Comparison of ENCODE assay signal across 12 mouse cellular contexts in genomic region chr12:113012443-113012842, GRCm38 (mm10). TPM values are rescaled to one million over a fixed set of nuclear protein-coding genes. Genes with fewer than 3 reads are reported as not detected.
A peak's percentile ranks its signal among the peaks of the same experiment; 100 is the strongest.
DNase-seq lines count a peak whose midpoint lies in the region; ATAC-seq lines count a peak whose summit lies in the region.
"Had no signal": no experiment of that assay in that cellular context is flagged by ENCODE, and none has a peak within 500 bp of the region (broad histone marks: within the 10 kb centered on the region; RNA-seq: fewer than 3 reads in every experiment).

No protein-coding gene starts in this region.

- no peak overlapping the region for H3K4me3 ChIP-seq in heart, embryonic 14.5 days (ENCODE audit: control insufficient read depth in 1 of 2, insufficient read depth in 1 of 2, low read depth in 1 of 2, low read length in 2 of 2)
- H3K4me3 ChIP-seq in heart, embryonic 10.5 days: no peak overlapping the region
- no peak overlapping the region for H3K4me3 ChIP-seq in neural tube, embryonic 13.5 days
- no peak overlapping the region for H3K4me3 ChIP-seq in neural tube, embryonic 15.5 days (replicated peaks)
- no peak overlapping the region for H3K4me3 ChIP-seq in intestine, embryonic 14.5 days (ENCODE audit: low read depth, low read length)
- no peak overlapping the region for H3K4me3 ChIP-seq in stomach, embryonic 16.5 days (replicated peaks; ENCODE audit: low read length)

- DNase-seq in heart, embryonic 10.5 days (ENCODE audit: low spot score): no peak
- no peak for DNase-seq in intestine, embryonic 14.5 days (ENCODE audit: low spot score)
- DNase-seq in urinary bladder, postnatal 25 days (ENCODE audit: low spot score): no peak
- DNase-seq in B cell, adult 2 months: no peak
- DNase-seq: lung, embryonic 14.5 days; right cerebral cortex, postnatal 14 days; thymus, adult 2 months had no signal

- no peaks in the 10 kb centered on the region for H3K27me3 ChIP-seq in heart, embryonic 14.5 days (ENCODE audit: control insufficient read depth, insufficient read depth, low read length)
- H3K27me3 ChIP-seq in heart, embryonic 10.5 days (ENCODE audit: insufficient read depth, poor library complexity, severe bottlenecking): no peaks in the 10 kb centered on the region
- no peaks in the 10 kb centered on the region for H3K27me3 ChIP-seq in neural tube, embryonic 13.5 days
- no peaks in the 10 kb centered on the region for H3K27me3 ChIP-seq in neural tube, embryonic 15.5 days (replicated peaks)
- H3K27me3 ChIP-seq in intestine, embryonic 14.5 days (replicated peaks; ENCODE audit: control insufficient read depth, insufficient read depth, low read length): no peaks in the 10 kb centered on the region
- no peaks in the 10 kb centered on the region for H3K27me3 ChIP-seq in stomach, embryonic 16.5 days (ENCODE audit: control insufficient read depth, insufficient read depth, low read length)

- ATAC-seq in heart, embryonic 14.5 days (ENCODE audit: insufficient number of reproducible peaks, insufficient read depth, low FRiP score, low read depth): no peak
- ATAC-seq in neural tube, embryonic 13.5 days (ENCODE audit: low read depth): no peak
- no peak for ATAC-seq in neural tube, embryonic 15.5 days (ENCODE audit: low FRiP score)
- ATAC-seq in intestine, embryonic 14.5 days (replicated peaks; ENCODE audit: low FRiP score, low TSS enrichment, low read depth): no peak
- ATAC-seq in stomach, embryonic 16.5 days (ENCODE audit: insufficient read depth, low FRiP score): no peak
- ATAC-seq: CD4-positive, CD25-positive, alpha-beta regulatory T cell, adult 4 months had no signal

- H3K9ac ChIP-seq in heart, embryonic 14.5 days (ENCODE audit: low read length): 0 out of 2 replicates have a peak overlapping the region, but pooled peaks have one; percentile 87
- H3K9ac ChIP-seq in neural tube, embryonic 13.5 days: peak overlapping the region; percentile 88
- H3K9ac ChIP-seq in neural tube, embryonic 15.5 days (replicated peaks): no peak overlapping the region
- H3K9ac ChIP-seq in intestine, embryonic 14.5 days (ENCODE audit: low read length): no peak overlapping the region
- H3K9ac ChIP-seq in stomach, embryonic 16.5 days (ENCODE audit: low read length): no peak overlapping the region
- H3K9ac ChIP-seq: lung, embryonic 14.5 days had no signal

- H3K27ac ChIP-seq in heart, embryonic 14.5 days (replicated peaks in 1 of 2; ENCODE audit: control insufficient read depth in 1 of 2, insufficient read depth in 1 of 2, low read depth in 2 of 2, low read length in 2 of 2): 0 out of 4 replicates have a peak overlapping the region, but pooled peaks of 1 of the 2 experiments have one; percentile 71
- H3K27ac ChIP-seq in heart, embryonic 10.5 days: no peak overlapping the region; the same call in 1 of the 2 replicates
- H3K27ac ChIP-seq in neural tube, embryonic 13.5 days (replicated peaks): peak overlapping the region; percentile 96; the same call in 1 of the 2 replicates
- H3K27ac ChIP-seq in neural tube, embryonic 15.5 days (replicated peaks): no peak overlapping the region; the same call in 1 of the 2 replicates
- H3K27ac ChIP-seq in intestine, embryonic 14.5 days (ENCODE audit: low read depth): peak overlapping the region; percentile 88
- peak overlapping the region; percentile 94 for H3K27ac ChIP-seq in stomach, embryonic 16.5 days (ENCODE audit: low read length)

- H3K9me3 ChIP-seq in heart, embryonic 14.5 days (ENCODE audit: control insufficient read depth, low read length): no peaks in the 10 kb centered on the region
- H3K9me3 ChIP-seq in heart, embryonic 10.5 days: no peaks in the 10 kb centered on the region
- no peaks in the 10 kb centered on the region for H3K9me3 ChIP-seq in neural tube, embryonic 13.5 days
- H3K9me3 ChIP-seq in neural tube, embryonic 15.5 days (replicated peaks): no peaks in the 10 kb centered on the region
- H3K9me3 ChIP-seq in intestine, embryonic 14.5 days (ENCODE audit: control insufficient read depth, low read length): no peaks in the 10 kb centered on the region
- H3K9me3 ChIP-seq in stomach, embryonic 16.5 days (replicated peaks; ENCODE audit: control insufficient read depth, low read length): no peaks in the 10 kb centered on the region

- 85% methylated on average over 5 of the region's 5 CpGs for WGBS in heart, embryonic 14.5 days
- 87% methylated on average over 5 of the region's 5 CpGs for WGBS in heart, embryonic 10.5 days
- WGBS in neural tube, embryonic 13.5 days: 91% methylated on average over 5 of the region's 5 CpGs
- 84% methylated on average over 5 of the region's 5 CpGs for WGBS in neural tube, embryonic 15.5 days
- WGBS in intestine, embryonic 14.5 days: 84% methylated on average over 5 of the region's 5 CpGs
- WGBS in stomach, embryonic 16.5 days: 87% methylated on average over 5 of the region's 5 CpGs

- H3K36me3 ChIP-seq in heart, embryonic 14.5 days (ENCODE audit: control insufficient read depth, insufficient read depth, low read length): no peaks in the 10 kb centered on the region
- H3K36me3 ChIP-seq in heart, embryonic 10.5 days: 0 out of 2 replicates have a peak, but pooled peaks cover 3% of the 10 kb centered on the region
- no peaks in the 10 kb centered on the region for H3K36me3 ChIP-seq in neural tube, embryonic 13.5 days
- no peaks in the 10 kb centered on the region for H3K36me3 ChIP-seq in neural tube, embryonic 15.5 days
- no peaks in the 10 kb centered on the region for H3K36me3 ChIP-seq in intestine, embryonic 14.5 days (ENCODE audit: control insufficient read depth, insufficient read depth, low read length)
- no peaks in the 10 kb centered on the region for H3K36me3 ChIP-seq in stomach, embryonic 16.5 days (ENCODE audit: control insufficient read depth, insufficient read depth, low read length)

- peaks cover 16 to 18% of the 10 kb centered on the region in 2 experiments for H3K4me1 ChIP-seq in heart, embryonic 14.5 days (ENCODE audit: control insufficient read depth in 2 of 2, insufficient read depth in 2 of 2, low read length in 2 of 2)
- H3K4me1 ChIP-seq in heart, embryonic 10.5 days: peaks cover 44% of the 10 kb centered on the region
- peaks cover 40% of the 10 kb centered on the region for H3K4me1 ChIP-seq in neural tube, embryonic 13.5 days (replicated peaks)
- peaks cover 47% of the 10 kb centered on the region for H3K4me1 ChIP-seq in neural tube, embryonic 15.5 days
- peaks cover 18% of the 10 kb centered on the region for H3K4me1 ChIP-seq in intestine, embryonic 14.5 days (replicated peaks; ENCODE audit: control insufficient read depth, insufficient read depth, low read length)
- H3K4me1 ChIP-seq in stomach, embryonic 16.5 days (ENCODE audit: control insufficient read depth, insufficient read depth, low read length): peaks cover 29% of the 10 kb centered on the region

- no peak overlapping the region for H3K4me2 ChIP-seq in heart, embryonic 14.5 days (ENCODE audit: low read length)
- no peak overlapping the region for H3K4me2 ChIP-seq in neural tube, embryonic 13.5 days
- H3K4me2 ChIP-seq in neural tube, embryonic 15.5 days: no peak overlapping the region
- H3K4me2 ChIP-seq in intestine, embryonic 14.5 days (ENCODE audit: low read length): no peak overlapping the region
- H3K4me2 ChIP-seq in stomach, embryonic 16.5 days (ENCODE audit: low read depth, low read length): no peak overlapping the region

RNA-seq across cellular contexts. Expression of gene Pacs2, which starts 1.9 kb away (rescaled TPM):
- polyA plus RNA-seq in heart, embryonic 14.5 days (2014; fragmentation: Nextera tagmentation; extraction: Ambion mirVana): 7.1 and 7.6 TPM in 2 replicates
- 11.7 TPM in 2 replicates for polyA plus RNA-seq in heart, embryonic 10.5 days (2016; fragmentation: Nextera tagmentation; extraction: Ambion mirVana)
- 26.1 and 27.8 TPM in 2 replicates for polyA plus RNA-seq in neural tube, embryonic 13.5 days (2015; fragmentation: Nextera tagmentation; extraction: Ambion mirVana)
- 21.9 and 27.6 TPM in 2 replicates for polyA plus RNA-seq in neural tube, embryonic 15.5 days (2015; fragmentation: Nextera tagmentation; extraction: Ambion mirVana)
- 12.5 and 14.3 TPM in 2 replicates for polyA plus RNA-seq in intestine, embryonic 14.5 days (2014; fragmentation: Nextera tagmentation; extraction: Ambion mirVana)
- 9.7 and 11.2 TPM in 2 replicates for polyA plus RNA-seq in stomach, embryonic 16.5 days (2015; fragmentation: Nextera tagmentation; extraction: Ambion mirVana)

RNA-seq across cellular contexts. Expression of gene Brf1, which starts 11.9 kb away (rescaled TPM):
- polyA plus RNA-seq in heart, embryonic 14.5 days (2014; fragmentation: Nextera tagmentation; extraction: Ambion mirVana): 40.5 and 42.5 TPM in 2 replicates
- polyA plus RNA-seq in heart, embryonic 10.5 days (2016; fragmentation: Nextera tagmentation; extraction: Ambion mirVana): 35.3 and 41.5 TPM in 2 replicates
- polyA plus RNA-seq in neural tube, embryonic 13.5 days (2015; fragmentation: Nextera tagmentation; extraction: Ambion mirVana): 55.8 and 55.9 TPM in 2 replicates
- polyA plus RNA-seq in neural tube, embryonic 15.5 days (2015; fragmentation: Nextera tagmentation; extraction: Ambion mirVana): 44.1 and 49.3 TPM in 2 replicates
- polyA plus RNA-seq in intestine, embryonic 14.5 days (2014; fragmentation: Nextera tagmentation; extraction: Ambion mirVana): 53.8 and 55.8 TPM in 2 replicates
- polyA plus RNA-seq in stomach, embryonic 16.5 days (2015; fragmentation: Nextera tagmentation; extraction: Ambion mirVana): 50.3 and 53.9 TPM in 2 replicates

RNA-seq across cellular contexts. Expression of gene Btbd6, which starts 36.2 kb away (rescaled TPM):
- 19.4 and 25.9 TPM in 2 replicates for polyA plus RNA-seq in heart, embryonic 14.5 days (2014; fragmentation: Nextera tagmentation; extraction: Ambion mirVana)
- 22.3 and 23.6 TPM in 2 replicates for polyA plus RNA-seq in heart, embryonic 10.5 days (2016; fragmentation: Nextera tagmentation; extraction: Ambion mirVana)
- 35.0 and 41.4 TPM in 2 replicates for polyA plus RNA-seq in neural tube, embryonic 13.5 days (2015; fragmentation: Nextera tagmentation; extraction: Ambion mirVana)
- 46.3 and 50.0 TPM in 2 replicates for polyA plus RNA-seq in neural tube, embryonic 15.5 days (2015; fragmentation: Nextera tagmentation; extraction: Ambion mirVana)
- polyA plus RNA-seq in intestine, embryonic 14.5 days (2014; fragmentation: Nextera tagmentation; extraction: Ambion mirVana): 21.7 and 23.2 TPM in 2 replicates
- polyA plus RNA-seq in stomach, embryonic 16.5 days (2015; fragmentation: Nextera tagmentation; extraction: Ambion mirVana): 16.2 and 20.6 TPM in 2 replicates

Comparison
In these comparisons a context has a peak if more than half of its experiments do, and no peak if none do; other contexts are left out.
1. H3K27ac ChIP-seq: peak in neural tube, embryonic 13.5 days (single experiment), intestine, embryonic 14.5 days (single experiment) and stomach, embryonic 16.5 days (single experiment); none in heart, embryonic 10.5 days (single experiment) and neural tube, embryonic 15.5 days (single experiment).
2. H3K9ac ChIP-seq: peak in heart, embryonic 14.5 days (single experiment) and neural tube, embryonic 13.5 days (single experiment); none in neural tube, embryonic 15.5 days (single experiment), intestine, embryonic 14.5 days (single experiment) and stomach, embryonic 16.5 days (single experiment).